Mouse (Mus musculus) Patski (cell line): Measurements from ENCODE around the gene Fabp3. TPM values are rescaled to one million over a fixed set of nuclear protein-coding genes. Genes with fewer than 3 reads are reported as not detected.

ENCODE experiments used
- ATAC-seq: fragments of 100-300 bp; one replicate; pipeline ENCODE4 v1.8.0; 2021
- CTCF ChIA-PET: fragments of 350-600 bp; sonication (Branson Sonifier 250); formaldehyde crosslinking; loops from one replicate; lab custom pipeline; 2022; ENCODE audit warnings: inconsistent platforms; lab: Charles Lee
- POLR2A ChIA-PET: fragments of 350-600 bp; sonication (Branson Sonifier 250); formaldehyde crosslinking; loops from one replicate; lab custom pipeline; 2022; ENCODE audit warnings: antibody characterized with exemption, inconsistent platforms; lab: Charles Lee
- DNase-seq: peaks from one replicate; pipeline ENCODE4 v3.0.0-alpha.2; 2011; ENCODE audit warnings: low read depth, low spot score
- H3K27me3 ChIP-seq: fragments of 371-371 bp; one replicate; pipeline ENCODE4 v1.5.1; 2021
- CTCF ChIP-seq: fragments of 100-300 bp; IDR thresholded peaks from one replicate; pipeline ENCODE4 v1.5.1; 2021
- in situ Hi-C: fragments of 300-500 bp; cut with MboI; formaldehyde crosslinking; loops from 3 replicates; pipeline ENCODE4 v1.11.1; 2018; ENCODE audit warnings: low pct_unique_long_range_greater_than_20kb, mixed read lengths
- polyA plus RNA-seq: library from polyadenylated mRNA; unstranded; gene quantifications from one replicate; pipeline ENCODE4 v1.2.3, GENCODE M21; 2021

Fabp3 gene
- 0.23 TPM for polyA plus RNA-seq

DNA sequence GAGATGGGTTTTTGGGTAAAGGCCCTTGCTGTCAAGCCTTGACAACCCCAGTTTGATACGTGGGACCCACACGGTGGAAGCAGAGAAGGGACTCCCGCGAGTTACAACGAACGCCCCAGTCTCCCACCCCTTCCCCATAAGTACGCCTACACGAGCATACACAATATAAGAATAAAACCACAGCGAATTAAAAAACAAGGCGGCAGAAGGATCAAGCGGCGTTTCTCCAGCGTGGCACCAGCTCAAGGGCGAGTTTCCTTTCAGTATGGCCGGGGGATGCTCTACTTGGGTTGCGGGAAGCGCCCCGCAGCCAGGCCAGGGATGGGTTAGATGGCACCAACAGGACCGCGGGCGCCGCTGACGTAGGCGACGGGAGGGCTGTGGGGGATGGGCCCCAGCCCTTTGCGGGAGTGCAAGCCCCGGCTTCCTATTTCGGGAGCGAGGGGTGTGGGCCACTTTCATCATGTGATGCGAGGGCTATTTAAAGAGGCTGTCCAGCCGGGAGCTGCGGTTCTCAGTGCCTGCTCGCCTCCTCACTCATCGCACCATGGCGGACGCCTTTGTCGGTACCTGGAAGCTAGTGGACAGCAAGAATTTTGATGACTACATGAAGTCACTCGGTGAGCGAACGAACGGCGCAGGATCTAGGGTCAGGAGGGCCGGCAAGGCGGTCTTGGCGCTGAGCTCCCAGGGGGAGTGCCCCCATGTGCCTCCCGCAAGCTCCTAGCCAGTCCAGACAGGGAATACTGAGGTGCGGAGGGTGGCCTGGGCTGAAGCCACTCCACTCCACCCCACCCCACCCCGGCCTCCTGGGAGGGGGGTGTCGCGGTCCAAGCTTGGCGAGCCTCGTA is at the start of gene Fabp3, which contains the start of gene Gm10570:
Gene Fabp3 (plus strand): TSS at position 365 of the 851 bp plus-strand sequence.
Gene Gm10570 (minus strand): TSS at position 444 of the 851 bp plus-strand sequence.
- CTCF ChIA-PET: no interaction called here

DNA sequence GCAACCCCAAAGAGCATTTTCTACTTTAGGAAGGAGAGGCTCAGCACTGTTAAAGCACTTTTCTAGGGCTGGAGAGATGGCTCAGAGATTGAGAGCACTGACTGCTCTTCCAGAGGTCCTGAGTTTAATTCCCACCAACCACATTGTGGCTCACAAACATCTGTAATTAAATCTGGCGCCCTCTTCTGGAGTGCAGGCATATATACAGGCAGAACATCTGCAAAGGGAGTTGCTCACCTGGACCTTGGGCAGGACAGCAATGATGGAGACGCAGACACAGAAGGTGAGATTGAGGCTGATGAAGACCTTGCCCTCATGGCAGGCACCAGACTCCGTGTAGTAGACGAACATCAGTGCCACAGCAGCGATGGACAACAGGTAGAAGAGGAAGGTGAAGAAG is 48.0 kb upstream of the Fabp3 start:
- ChIA-PET CTCF (no interaction called here), POLR2A (no interaction called here)
- in situ Hi-C loops: no loop called here
- no peaks in the 10 kb centered on the region for H3K27me3 ChIP-seq
- ATAC-seq: no peak
- no peak for DNase-seq
- TF ChIP-seq CTCF: no peak

More for the DNA sequence above, at the start of gene Fabp3, which contains the start of gene Gm10570:
- no peak for ATAC-seq
- no peak for TF ChIP-seq CTCF
- in situ Hi-C loops: no loop called here
- POLR2A ChIA-PET: no interaction called here
- no peaks in the 10 kb centered on the region for H3K27me3 ChIP-seq
- no peak for DNase-seq

DNA sequence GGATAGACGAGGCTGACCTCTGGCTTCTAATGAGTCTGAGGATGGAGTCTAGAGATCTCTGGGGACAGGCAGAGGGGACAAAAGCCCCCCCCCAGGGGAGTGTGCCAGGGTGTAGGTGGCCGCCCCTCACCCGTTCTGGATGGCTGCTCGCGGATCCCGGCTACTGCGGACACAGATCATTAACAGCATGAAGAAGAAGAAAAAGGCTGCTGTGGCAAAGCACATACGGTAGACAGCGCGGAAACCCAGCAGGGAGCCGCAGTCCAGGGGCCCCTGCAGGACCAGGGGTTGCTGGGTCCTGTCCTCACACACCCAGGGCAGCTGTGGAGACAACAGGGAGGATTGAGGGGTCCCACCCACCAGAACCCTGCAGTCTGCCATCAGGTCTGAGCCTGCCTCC is 44.3 kb upstream of the Fabp3 start:
- TF ChIP-seq CTCF: no peak
- CTCF ChIA-PET: interaction anchor here (1.2 kb wide), 1 partner anchor 18 kb away, joined by 4 read pairs; no protein-coding TSS in a partner anchor
- in situ Hi-C loops: no loop called here
- no peaks in the 10 kb centered on the region for H3K27me3 ChIP-seq
- POLR2A ChIA-PET: no interaction called here
- no peak for DNase-seq
- ATAC-seq: no peak

DNA sequence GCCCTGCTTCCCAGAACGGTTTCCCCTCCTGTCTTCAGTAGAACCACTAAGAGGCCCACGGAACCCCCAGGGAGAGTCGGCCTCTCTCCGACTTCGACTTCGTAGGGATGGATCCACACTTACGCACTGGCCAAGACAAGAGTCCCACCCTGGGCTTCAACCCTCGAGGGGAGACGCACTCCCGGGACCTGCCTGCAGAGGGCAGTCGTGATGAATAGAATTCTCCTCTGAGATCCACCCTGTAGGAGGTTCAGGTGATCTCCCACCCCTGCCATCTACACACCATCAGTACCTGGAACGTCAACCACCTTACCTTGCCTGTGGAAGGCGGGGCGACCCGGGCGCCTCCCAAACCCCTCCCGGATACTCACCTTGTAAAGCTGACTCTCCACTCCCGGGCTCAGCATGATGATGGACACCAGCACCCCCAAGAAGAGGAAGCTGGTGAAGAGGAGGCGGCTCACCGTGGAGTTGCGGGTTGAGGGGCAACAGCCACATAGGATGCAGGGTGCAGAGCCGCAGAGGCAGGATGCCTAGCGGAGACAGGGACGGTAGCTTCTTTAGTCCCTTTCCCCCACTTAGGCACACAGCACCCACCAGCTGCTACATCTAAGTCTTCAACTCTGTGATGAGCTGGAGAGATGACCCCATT is 43.6 kb upstream of the Fabp3 start:
- H3K27me3 ChIP-seq: no peaks in the 10 kb centered on the region
- DNase-seq: no peak
- TF ChIP-seq CTCF: no peak
- POLR2A ChIA-PET: no interaction called here
- no peak for ATAC-seq
- CTCF ChIA-PET: no interaction called here
- in situ Hi-C loops: no loop called here

DNA sequence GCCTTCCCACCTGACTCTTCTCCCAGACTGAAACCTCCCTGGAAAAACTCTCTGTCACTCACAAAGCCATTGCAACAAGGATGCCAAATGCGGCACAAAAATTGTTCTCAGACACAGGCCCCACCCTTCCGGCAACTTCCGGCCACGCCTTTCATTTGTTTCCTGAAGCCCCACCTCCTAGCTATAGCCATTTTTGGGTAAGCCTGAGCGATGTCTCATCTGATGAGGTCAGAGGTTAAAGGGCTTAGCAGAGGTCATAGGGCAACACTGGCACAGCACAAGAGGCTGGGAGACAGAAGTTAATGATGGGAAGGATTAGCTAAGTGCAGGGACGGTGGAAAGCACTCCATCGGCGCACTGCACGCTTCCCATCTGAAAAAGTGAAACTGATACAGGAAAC is 41.8 kb upstream of the Fabp3 start:
- no peak for ATAC-seq
- in situ Hi-C loops: no loop called here
- no peak for TF ChIP-seq CTCF

DNA sequence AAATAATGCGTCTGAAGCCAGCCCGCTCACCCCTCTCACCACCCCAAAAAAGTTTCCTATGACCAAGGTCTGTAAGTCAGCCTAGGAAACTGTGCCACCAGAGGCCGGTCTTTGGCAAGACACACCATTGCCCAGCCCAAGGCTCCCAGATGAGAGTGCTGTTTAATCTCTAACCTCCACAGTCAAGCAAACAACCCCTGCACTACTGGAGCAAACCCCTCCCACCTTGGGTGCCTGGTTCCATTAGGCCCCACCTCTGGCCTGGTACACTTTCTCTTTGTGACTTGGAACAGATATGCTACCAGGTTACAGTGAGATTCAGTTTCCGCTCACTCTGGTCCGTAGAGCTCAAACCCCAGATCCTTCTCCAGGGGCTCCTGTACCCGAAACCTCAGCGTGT is 41.3 kb upstream of the Fabp3 start:
- CTCF ChIA-PET: interaction anchor here (1.4 kb wide), 1 partner anchor 25 kb away, joined by 3 read pairs; no protein-coding TSS in a partner anchor
- TF ChIP-seq CTCF: no peak
- no peak for ATAC-seq

More for the DNA sequence above, 41.8 kb upstream of the Fabp3 start:
- ChIA-PET CTCF (interaction anchor here (1.4 kb wide), 1 partner anchor 26 kb away, joined by 3 read pairs; no protein-coding TSS in a partner anchor), POLR2A (interaction anchor here (0.6 kb wide), 2 partner anchors 11 to 962 kb away, joined by 3 read pairs; no protein-coding TSS in a partner anchor)
- no peak for DNase-seq
- H3K27me3 ChIP-seq: no peaks in the 10 kb centered on the region

DNA sequence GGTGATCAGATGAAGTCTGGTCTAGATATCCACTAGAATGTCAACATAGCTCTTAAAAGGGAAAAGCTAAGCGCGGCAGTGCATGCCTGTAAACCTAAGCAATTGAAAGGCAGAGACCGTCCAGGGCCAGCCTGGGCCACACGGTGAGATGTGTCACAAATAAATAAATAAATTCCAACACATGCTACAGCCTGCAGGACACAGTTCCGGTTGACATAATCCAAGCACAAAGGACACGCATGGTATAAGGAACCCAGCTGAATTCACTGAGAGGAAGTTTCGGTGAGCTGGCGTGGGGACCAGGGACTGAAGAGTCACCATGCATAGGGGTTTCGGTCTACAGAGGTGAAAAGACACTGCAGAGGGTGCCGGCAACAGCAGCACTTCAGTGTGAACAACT is 39.7 kb upstream of the Fabp3 start:
- in situ Hi-C loops: no loop called here
- no peak for TF ChIP-seq CTCF
- ChIA-PET CTCF (no interaction called here), POLR2A (interaction anchor here (0.5 kb wide), 1 partner anchor 36 kb away, joined by 3 read pairs; no protein-coding TSS in a partner anchor)
- DNase-seq: no peak
- ATAC-seq: no peak
- H3K27me3 ChIP-seq: no peaks in the 10 kb centered on the region

More for the DNA sequence above, 41.3 kb upstream of the Fabp3 start:
- no peak for DNase-seq
- no peaks in the 10 kb centered on the region for H3K27me3 ChIP-seq
- POLR2A ChIA-PET: no interaction called here
- in situ Hi-C loops: no loop called here

DNA sequence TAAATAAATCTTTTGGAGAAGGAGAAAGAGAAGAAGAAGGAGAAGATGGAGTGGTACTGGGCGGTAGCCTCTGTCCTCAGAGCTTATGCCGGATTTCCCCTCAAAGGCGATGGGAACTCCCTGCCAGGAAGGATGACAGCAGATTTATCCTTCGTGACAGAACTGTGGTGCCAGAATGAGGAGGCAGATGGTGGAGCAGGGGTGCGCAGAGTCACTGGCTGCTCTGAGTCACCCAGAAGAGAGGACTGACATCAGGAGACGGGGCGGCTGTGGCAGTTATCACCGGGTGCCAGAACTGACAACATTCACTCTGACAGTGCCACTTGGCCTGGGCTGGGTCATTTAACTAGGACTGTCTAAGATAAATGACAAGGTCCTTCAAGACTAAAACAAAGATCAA is 38.3 kb upstream of the Fabp3 start:
- ATAC-seq: no peak
- ChIA-PET POLR2A (no interaction called here), CTCF (interaction anchor here (0.6 kb wide), 1 partner anchor 113 kb away, joined by 3 read pairs; no protein-coding TSS in a partner anchor)
- DNase-seq: no peak
- H3K27me3 ChIP-seq: no peaks in the 10 kb centered on the region
- in situ Hi-C loops: no loop called here
- no peak for TF ChIP-seq CTCF

DNA sequence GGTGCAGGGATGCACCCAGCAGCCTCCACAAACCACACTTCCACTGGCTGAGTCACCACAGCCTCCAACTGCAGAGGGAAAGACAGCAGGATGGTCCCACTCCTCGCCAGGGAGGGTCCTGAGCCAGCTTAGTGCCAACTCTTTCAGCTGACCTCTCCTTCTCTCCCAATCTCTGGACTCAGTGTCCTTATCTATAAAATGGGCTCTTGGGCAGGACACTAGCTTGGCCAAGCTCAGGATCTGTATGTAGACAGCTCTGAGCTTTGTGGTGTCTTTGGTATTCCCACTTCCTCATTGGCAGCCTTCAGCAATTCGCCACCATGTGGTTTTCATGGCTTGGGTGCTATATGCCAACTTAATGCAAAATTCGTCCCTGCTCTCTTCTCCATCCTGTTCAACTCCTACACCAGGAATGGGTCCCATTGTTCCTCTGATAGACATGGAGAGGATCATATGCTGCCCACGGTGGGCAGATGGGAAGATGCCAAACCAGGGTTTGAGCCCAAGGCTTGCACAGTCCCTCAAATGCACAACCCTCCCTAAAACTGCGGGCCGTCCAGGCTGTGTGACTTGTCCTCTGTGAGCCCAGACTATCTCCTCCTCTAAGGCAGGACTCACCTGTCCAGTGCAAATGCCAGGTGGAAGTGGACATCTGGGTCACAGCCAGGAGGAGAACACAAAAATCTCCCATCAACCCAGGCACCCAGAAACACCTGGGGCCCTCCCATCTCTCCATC is 37.6 kb upstream of the Fabp3 start:
- TF ChIP-seq CTCF: no peak
- in situ Hi-C loops: no loop called here
- ATAC-seq (no peak), DNase-seq (no peak)
- ChIA-PET POLR2A (no interaction called here), CTCF (no interaction called here)
- no peaks in the 10 kb centered on the region for H3K27me3 ChIP-seq
